Mouse (Mus musculus): ENCODE results near the gene Olfr460. TPM values are rescaled to one million over a fixed set of nuclear protein-coding genes. Genes with fewer than 3 reads are reported as not detected.
"Not testable (repeated sequence)": the region's sequence is repeated elsewhere in the genome, so short reads cannot be mapped to it uniquely, and the experiment has no call there.

Gene Olfr460
- polyA plus RNA-seq (2015; fragmentation: Nextera tagmentation; extraction: Ambion mirVana): not detected in 2 replicates

DNA sequence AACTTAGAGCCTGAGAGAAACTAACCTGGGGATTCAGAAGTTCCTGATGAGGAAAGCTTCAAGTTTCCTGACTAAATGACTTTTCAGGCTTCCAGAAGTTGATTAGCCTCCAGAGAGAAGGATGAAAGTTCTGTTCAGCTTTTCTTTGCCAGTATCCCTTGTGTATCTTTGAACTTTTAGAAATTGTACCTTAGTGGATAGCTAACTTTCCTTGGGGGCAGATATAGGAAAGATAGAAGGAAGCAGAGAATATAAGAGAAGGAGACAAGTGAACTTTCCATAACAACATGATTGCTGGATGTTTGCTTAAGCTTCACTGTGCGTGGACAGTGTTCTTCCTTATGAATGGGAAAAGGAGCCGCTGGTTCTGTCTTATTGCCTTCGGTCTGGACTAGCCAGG is at the start of gene Olfr460:
Olfr460 (plus strand) TSS at position 301 of the 400 bp plus-strand sequence.
- WGBS: 80% methylated on average over 3 of the region's 3 CpGs
- no peak within 1 kb of the TSS for H3K4me3 ChIP-seq (replicated peaks)

GRCm38 (mm10) chr6:40544690-40545089 is 24.6 kb upstream of the Olfr460 start:
- Histone ChIP-seq H3K36me3 (no peaks in the 10 kb centered on the region), H3K27ac (no peak overlapping the region), H3K27me3 (replicated peaks) (no peaks in the 10 kb centered on the region), H3K9ac (no peak overlapping the region), H3K4me1 (replicated peaks) (no peaks in the 10 kb centered on the region), H3K4me3 (replicated peaks) (no peak overlapping the region), H3K9me3 (no peaks in the 10 kb centered on the region), H3K4me2 (replicated peaks) (no peak overlapping the region)
- 85% methylated on average over 10 of the region's 10 CpGs for whole genome bisulfite sequencing
- ATAC-seq: no peak

More for the DNA sequence above, at the start of gene Olfr460:
- no peak within 1 kb of the TSS for H3K27ac ChIP-seq
- H3K27me3 ChIP-seq (replicated peaks): no peaks in the 10 kb centered on the region
- H3K9me3 ChIP-seq: no peaks in the 10 kb centered on the region
- no peaks in the 10 kb centered on the region for H3K4me1 ChIP-seq (replicated peaks)
- ATAC-seq: no peak
- H3K4me2 ChIP-seq (replicated peaks): no peak within 1 kb of the TSS
- H3K9ac ChIP-seq: no peak within 1 kb of the TSS
- H3K36me3 ChIP-seq: no peaks in the 10 kb centered on the region

DNA sequence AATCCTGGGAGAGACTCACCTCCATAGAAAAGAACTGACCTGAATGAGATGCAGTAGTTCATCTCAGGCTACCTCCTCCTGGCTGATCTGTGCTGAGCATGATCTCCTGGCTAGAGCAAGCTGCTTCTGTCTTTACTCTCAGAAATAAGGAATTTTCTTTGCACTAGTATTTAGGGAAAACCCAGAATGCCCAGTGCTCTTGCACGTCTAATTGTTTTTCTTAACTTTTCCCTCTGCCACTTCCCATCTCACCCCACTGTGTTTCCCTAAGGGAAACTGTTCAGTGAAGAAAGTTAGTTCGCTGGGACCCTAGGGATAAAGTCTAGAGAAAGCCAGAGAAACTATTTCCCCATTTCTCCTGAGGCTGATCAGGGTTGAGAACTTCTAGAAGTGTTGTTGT is 14.3 kb upstream of the Olfr460 start, which contains the start of gene Olfr461:
Olfr461 (minus strand) TSS at position 101 of the 400 bp plus-strand sequence.
- WGBS: 75% methylated on average over 2 of the region's 2 CpGs
- H3K4me3 ChIP-seq (replicated peaks): no peak within 1 kb of the TSS
- H3K4me1 ChIP-seq (replicated peaks): no peaks in the 10 kb centered on the region
- no peak within 1 kb of the TSS for H3K4me2 ChIP-seq (replicated peaks)
- no peak for ATAC-seq
- H3K9ac ChIP-seq: no peak within 1 kb of the TSS
- no peaks in the 10 kb centered on the region for H3K36me3 ChIP-seq
- no peaks in the 10 kb centered on the region for H3K27me3 ChIP-seq (replicated peaks)
- H3K27ac ChIP-seq: no peak within 1 kb of the TSS
- H3K9me3 ChIP-seq: no peaks in the 10 kb centered on the region

DNA sequence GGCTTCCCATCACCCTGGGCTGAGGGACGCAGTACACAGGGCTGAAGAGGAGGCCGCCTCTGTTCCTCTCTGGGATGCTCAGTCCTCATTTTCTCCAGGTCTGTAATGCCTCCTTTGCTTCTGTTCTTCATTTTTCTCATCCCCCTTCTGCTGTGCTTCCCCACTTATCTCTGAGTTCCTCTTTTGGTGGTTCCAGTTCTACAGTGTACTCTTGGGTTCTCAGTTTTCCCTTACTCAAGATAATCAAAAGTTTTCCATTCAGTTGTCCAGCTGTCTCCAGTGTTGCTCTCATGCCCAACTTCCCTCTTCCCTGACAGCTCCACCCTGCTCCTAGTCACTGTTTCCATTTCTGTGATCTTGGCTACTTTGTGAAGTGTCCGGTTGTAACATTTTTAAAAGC is 4.3 kb downstream of the Olfr460 start:
- no peak overlapping the region for H3K27ac ChIP-seq
- H3K27me3 ChIP-seq (replicated peaks): no peaks in the 10 kb centered on the region
- H3K4me1 ChIP-seq (replicated peaks): no peaks in the 10 kb centered on the region
- H3K36me3 ChIP-seq: no peaks in the 10 kb centered on the region
- no peak overlapping the region for H3K4me2 ChIP-seq (replicated peaks)
- H3K9me3 ChIP-seq: no peaks in the 10 kb centered on the region
- WGBS: 92% methylated on average over 3 of the region's 3 CpGs
- H3K4me3 ChIP-seq (replicated peaks): no peak overlapping the region
- ATAC-seq: no peak
- no peak overlapping the region for H3K9ac ChIP-seq

- ATAC-seq: no peak
- WGBS: 78% methylated on average over 1 of the region's 1 CpGs
Measured at GRCm38 (mm10) chr6:40576305-40576704, 7.0 kb downstream of the Olfr460 start.

GRCm38 (mm10) chr6:40584336-40584735 is 15.0 kb downstream of the Olfr460 start:
- no peak overlapping the region for H3K4me2 ChIP-seq (replicated peaks)
- no peak for ATAC-seq
- no peaks in the 10 kb centered on the region for H3K27me3 ChIP-seq (replicated peaks)
- WGBS: 76% methylated on average over 6 of the region's 6 CpGs
- no peaks in the 10 kb centered on the region for H3K9me3 ChIP-seq
- H3K4me1 ChIP-seq (replicated peaks): no peaks in the 10 kb centered on the region
- no peak overlapping the region for H3K27ac ChIP-seq
- no peak overlapping the region for H3K9ac ChIP-seq
- no peak overlapping the region for H3K4me3 ChIP-seq (replicated peaks)
- no peaks in the 10 kb centered on the region for H3K36me3 ChIP-seq

More at GRCm38 (mm10) chr6:40576305-40576704, 7.0 kb downstream of the Olfr460 start:
- Histone ChIP-seq H3K4me3 (replicated peaks) (no peak overlapping the region), H3K36me3 (no peaks in the 10 kb centered on the region), H3K4me1 (replicated peaks) (no peaks in the 10 kb centered on the region), H3K9me3 (no peaks in the 10 kb centered on the region), H3K27ac (no peak overlapping the region), H3K9ac (no peak overlapping the region), H3K27me3 (replicated peaks) (no peaks in the 10 kb centered on the region), H3K4me2 (replicated peaks) (no peak overlapping the region)

DNA sequence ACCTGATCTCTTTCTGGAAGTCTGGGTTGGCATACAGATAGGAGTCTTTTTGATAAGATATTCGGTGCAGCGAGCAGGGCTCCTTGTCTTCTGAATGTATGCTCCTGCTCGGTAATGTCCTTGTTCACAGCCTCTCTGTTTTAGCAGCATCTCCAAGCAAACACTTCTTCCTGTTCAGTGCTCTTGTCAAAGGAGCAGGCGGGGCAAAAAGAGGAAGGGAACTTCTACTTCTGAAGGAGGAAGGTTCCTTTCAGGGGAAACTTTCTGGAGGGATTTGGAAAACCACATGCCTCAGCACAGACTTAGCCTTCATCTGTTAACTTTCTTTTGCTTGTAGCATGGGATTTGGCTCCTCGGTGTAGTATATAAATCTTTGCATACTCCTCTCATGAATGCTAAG is 16.4 kb downstream of the Olfr460 start, which contains the start of gene Clec5a:
Clec5a (minus strand) TSS at position 177 of the 400 bp plus-strand sequence.
- WGBS: 73% methylated on average over 5 of the region's 5 CpGs
- Histone ChIP-seq H3K27me3 (replicated peaks) (no peaks in the 10 kb centered on the region), H3K4me2 (replicated peaks) (no peak within 1 kb of the TSS), H3K36me3 (no peaks in the 10 kb centered on the region), H3K9ac (no peak within 1 kb of the TSS), H3K4me1 (replicated peaks) (no peaks in the 10 kb centered on the region), H3K4me3 (replicated peaks) (no peak within 1 kb of the TSS), H3K9me3 (no peaks in the 10 kb centered on the region), H3K27ac (no peak within 1 kb of the TSS)
- ATAC-seq: no peak

DNA sequence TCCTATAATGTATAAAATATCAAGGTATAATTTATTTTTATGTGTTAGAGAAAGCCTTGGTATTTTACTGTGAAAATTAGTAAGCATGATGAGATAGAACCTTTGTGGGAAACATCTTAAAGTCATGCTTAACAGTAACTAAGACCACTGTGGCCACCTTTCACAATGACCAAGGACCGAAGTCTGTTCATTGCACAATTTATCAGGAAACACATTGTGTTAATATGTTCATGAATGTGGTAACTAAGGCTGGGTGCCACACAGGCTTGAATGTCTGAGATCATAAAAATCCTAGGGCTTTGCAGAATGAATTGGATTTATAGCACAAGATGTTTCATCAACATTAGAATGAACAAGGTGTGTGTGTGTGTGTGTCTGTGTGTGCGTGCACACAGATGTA is 19.1 kb downstream of the Olfr460 start:
- Histone ChIP-seq H3K4me1 (replicated peaks) (no peaks in the 10 kb centered on the region), H3K9ac (no peak overlapping the region), H3K27ac (no peak overlapping the region), H3K27me3 (replicated peaks) (no peaks in the 10 kb centered on the region), H3K4me2 (replicated peaks) (no peak overlapping the region), H3K4me3 (replicated peaks) (no peak overlapping the region), H3K9me3 (no peaks in the 10 kb centered on the region), H3K36me3 (no peaks in the 10 kb centered on the region)
- no peak for ATAC-seq
- WGBS: 95% methylated on average over 2 of the region's 2 CpGs

DNA sequence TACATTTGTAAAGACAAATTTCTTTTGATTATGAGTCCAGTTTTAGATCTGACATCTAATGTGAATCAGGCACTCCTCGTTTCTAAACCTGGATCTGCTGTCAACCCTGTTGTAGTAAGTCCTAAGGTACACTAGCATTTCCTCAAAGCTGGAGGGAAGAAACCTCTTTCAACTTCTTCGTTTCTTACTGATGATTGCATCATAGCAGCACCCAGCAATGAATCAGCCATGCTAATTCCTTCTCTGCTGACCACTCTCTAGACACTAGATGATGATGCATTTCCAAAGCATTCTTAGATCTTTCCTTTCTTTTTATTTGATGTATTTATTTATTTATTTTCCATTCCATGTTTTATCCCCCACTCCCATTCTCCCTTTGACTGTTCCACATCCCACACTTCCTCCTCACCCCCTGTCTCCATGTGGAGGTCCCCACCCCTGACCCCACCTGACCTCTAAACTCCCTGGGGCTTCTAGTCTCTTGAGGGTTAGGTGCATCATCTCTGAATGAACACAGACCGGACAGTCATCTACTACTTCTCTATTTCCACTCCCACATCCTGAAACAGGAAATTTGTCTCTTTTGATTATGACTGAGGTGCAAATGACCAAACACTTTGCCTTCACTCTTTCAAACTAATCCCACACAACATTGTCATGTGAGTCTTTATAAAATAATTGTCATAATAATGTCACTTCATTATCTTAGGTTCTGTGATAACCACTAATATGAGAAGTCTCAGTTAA is 25.7 kb downstream of the Olfr460 start:
- 75% methylated on average over 3 of the region's 3 CpGs for WGBS
- Histone ChIP-seq H3K4me2 (replicated peaks) (no peak overlapping the region), H3K27ac (no peak overlapping the region), H3K9me3 (no peaks in the 10 kb centered on the region), H3K27me3 (replicated peaks) (no peaks in the 10 kb centered on the region), H3K4me1 (replicated peaks) (no peaks in the 10 kb centered on the region), H3K36me3 (no peaks in the 10 kb centered on the region), H3K9ac (no peak overlapping the region), H3K4me3 (replicated peaks) (no peak overlapping the region)
- ATAC-seq: no peak

- not testable (repeated sequence) for H3K36me3 ChIP-seq; H3K27ac ChIP-seq; H3K9ac ChIP-seq; H3K4me3 ChIP-seq (replicated peaks); H3K4me2 ChIP-seq (replicated peaks); ATAC-seq; H3K27me3 ChIP-seq (replicated peaks); H3K4me1 ChIP-seq (replicated peaks); H3K9me3 ChIP-seq
- 33% methylated on average over 4 of the region's 4 CpGs for WGBS
Measured at GRCm38 (mm10) chr6:40598546-40598945, 29.3 kb downstream of the Olfr460 start.

DNA sequence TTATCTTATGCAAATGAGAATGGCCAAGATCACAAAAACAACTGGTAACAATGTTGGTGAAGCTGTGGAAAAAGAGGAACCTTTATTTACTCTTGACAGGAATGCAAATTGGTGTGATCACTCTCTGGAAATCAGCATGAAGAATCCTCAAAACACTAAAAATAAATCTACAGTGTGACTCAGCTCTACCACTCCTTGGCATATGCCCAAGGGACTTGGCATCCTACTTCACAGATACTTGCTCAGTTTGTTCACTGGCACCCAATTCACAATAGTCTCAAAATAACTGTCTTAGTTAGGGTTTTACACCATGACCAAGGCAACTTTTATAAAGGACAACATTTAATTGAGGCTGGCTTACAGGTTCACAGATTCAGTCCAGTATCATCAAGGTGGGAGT is 38.1 kb downstream of the Olfr460 start:
- no peaks in the 10 kb centered on the region for H3K4me1 ChIP-seq (replicated peaks)
- no peak overlapping the region for H3K27ac ChIP-seq
- H3K36me3 ChIP-seq: no peaks in the 10 kb centered on the region
- no peak overlapping the region for H3K4me3 ChIP-seq (replicated peaks)
- H3K9me3 ChIP-seq: no peaks in the 10 kb centered on the region
- no peak for ATAC-seq
- no peak overlapping the region for H3K9ac ChIP-seq
- no peak overlapping the region for H3K4me2 ChIP-seq (replicated peaks)
- no peaks in the 10 kb centered on the region for H3K27me3 ChIP-seq (replicated peaks)

- ATAC-seq: no peak
- Histone ChIP-seq H3K9me3 (no peaks in the 10 kb centered on the region), H3K4me1 (replicated peaks) (no peaks in the 10 kb centered on the region), H3K4me3 (replicated peaks) (no peak overlapping the region), H3K27me3 (replicated peaks) (no peaks in the 10 kb centered on the region), H3K4me2 (replicated peaks) (no peak overlapping the region), H3K27ac (no peak overlapping the region), H3K9ac (no peak overlapping the region), H3K36me3 (no peaks in the 10 kb centered on the region)
- WGBS: 76% methylated on average over 8 of the region's 8 CpGs
Measured at GRCm38 (mm10) chr6:40610244-40610643, 41.0 kb downstream of the Olfr460 start.

DNA sequence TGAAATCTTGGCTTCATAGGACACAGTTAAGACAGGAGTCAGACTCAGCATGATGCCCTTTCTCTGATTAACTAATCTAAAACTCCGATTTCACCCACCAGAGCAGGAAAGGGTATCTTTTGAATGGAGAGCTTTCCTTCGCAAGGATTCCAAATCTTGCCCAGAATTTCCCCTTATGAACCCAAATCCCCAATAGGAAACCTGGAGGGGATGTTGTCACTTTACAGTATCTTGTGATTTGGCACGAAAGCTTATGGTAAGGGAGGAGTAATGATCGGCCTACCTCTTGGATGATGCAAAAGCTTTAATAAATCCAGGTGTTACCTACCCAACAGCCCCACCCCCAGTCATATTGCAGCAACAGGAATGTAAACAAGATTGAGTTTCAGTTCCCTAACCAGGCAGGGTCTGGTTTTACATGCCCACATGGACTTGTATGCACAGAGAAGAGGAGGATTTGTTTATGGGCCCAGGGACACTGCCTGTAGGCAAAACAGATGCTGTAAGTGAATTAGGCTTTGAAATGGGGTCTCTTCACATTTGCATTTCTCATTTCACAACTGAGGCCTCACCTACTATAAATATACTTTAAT is 44.1 kb downstream of the Olfr460 start, which contains the start of gene Tas2r138:
Tas2r138 (minus strand) TSS at position 51 of the 593 bp plus-strand sequence.
- ATAC-seq: no peak
- 87% methylated on average over 4 of the region's 4 CpGs for WGBS
- H3K27me3 ChIP-seq (replicated peaks): no peaks in the 10 kb centered on the region

More for the DNA sequence above, 44.1 kb downstream of the Olfr460 start, which contains the start of gene Tas2r138:
- H3K27ac ChIP-seq: no peak within 1 kb of the TSS
- H3K9ac ChIP-seq: no peak within 1 kb of the TSS
- H3K4me1 ChIP-seq (replicated peaks): no peaks in the 10 kb centered on the region
- no peak within 1 kb of the TSS for H3K4me3 ChIP-seq (replicated peaks)
- H3K4me2 ChIP-seq (replicated peaks): no peak within 1 kb of the TSS
- no peaks in the 10 kb centered on the region for H3K9me3 ChIP-seq
- H3K36me3 ChIP-seq: no peaks in the 10 kb centered on the region

All from intestine, embryonic 15.5 days (tissue).